ENCODE assay signal across 9 mouse cellular contexts in genomic region chr5:134374546-134374945, GRCm38 (mm10). TPM values are rescaled to one million over a fixed set of nuclear protein-coding genes. Genes with fewer than 3 reads are reported as not detected.
A peak's percentile ranks its signal among the peaks of the same experiment; 100 is the strongest.
DNase-seq lines count a peak whose midpoint lies in the region; ATAC-seq lines count a peak whose summit lies in the region.
"Had no signal": no experiment of that assay in that cellular context is flagged by ENCODE, and none has a peak within 500 bp of the region (broad histone marks: within the 10 kb centered on the region; RNA-seq: fewer than 3 reads in every experiment).

No protein-coding gene starts in this region.

- DNase-seq in midbrain, embryonic 11.5 days (ENCODE audit: low spot score, missing footprints): no peak
- peak; percentile 56 to 76 for DNase-seq in kidney, postnatal 36 days
- DNase-seq in frontal cortex, postnatal 10 days (ENCODE audit: low spot score in 2 of 2): no peak
- no peak for DNase-seq in right cerebral cortex, postnatal 10 days (ENCODE audit: low spot score in 2 of 2)
- no peak for DNase-seq in Muller cell, postnatal 12 days (ENCODE audit: inconsistent ontology term)

- H3K4me3 ChIP-seq in midbrain, embryonic 12.5 days: no peak overlapping the region
- no peak overlapping the region for H3K4me3 ChIP-seq in midbrain, embryonic 11.5 days (ENCODE audit: low read depth, low read length)
- no peak overlapping the region for H3K4me3 ChIP-seq in heart, embryonic 14.5 days (ENCODE audit: control insufficient read depth in 1 of 2, insufficient read depth in 1 of 2, low read depth in 1 of 2, low read length in 2 of 2)
- H3K4me3 ChIP-seq in megakaryocyte, embryonic 14.5 days (replicated peaks): peak overlapping the region; percentile 71

- ATAC-seq in midbrain, embryonic 12.5 days (ENCODE audit: low FRiP score, low read depth): no peak
- no peak for ATAC-seq in midbrain, embryonic 11.5 days (ENCODE audit: low FRiP score)
- ATAC-seq in heart, embryonic 14.5 days (ENCODE audit: insufficient number of reproducible peaks, insufficient read depth, low FRiP score, low read depth): peak; percentile 60
- ATAC-seq: Patski had no signal

- no peaks in the 10 kb centered on the region for H3K9me3 ChIP-seq in midbrain, embryonic 12.5 days
- no peaks in the 10 kb centered on the region for H3K9me3 ChIP-seq in midbrain, embryonic 11.5 days (ENCODE audit: control insufficient read depth, low read length)
- H3K9me3 ChIP-seq in heart, embryonic 14.5 days (ENCODE audit: control insufficient read depth, low read length): no peaks in the 10 kb centered on the region
- H3K9me3 ChIP-seq in megakaryocyte, embryonic 14.5 days: no peaks in the 10 kb centered on the region

- no peaks in the 10 kb centered on the region for H3K4me1 ChIP-seq in midbrain, embryonic 12.5 days
- H3K4me1 ChIP-seq in midbrain, embryonic 11.5 days (ENCODE audit: control insufficient read depth, insufficient read depth, low read length): no peaks in the 10 kb centered on the region
- 0 out of 4 replicates have a peak, but pooled peaks cover 0 to 2% of the 10 kb centered on the region in 2 experiments for H3K4me1 ChIP-seq in heart, embryonic 14.5 days (ENCODE audit: control insufficient read depth in 2 of 2, insufficient read depth in 2 of 2, low read length in 2 of 2)
- peaks cover 20% of the 10 kb centered on the region for H3K4me1 ChIP-seq in megakaryocyte, embryonic 14.5 days

- peaks cover 59% of the 10 kb centered on the region for H3K36me3 ChIP-seq in midbrain, embryonic 12.5 days
- H3K36me3 ChIP-seq in midbrain, embryonic 11.5 days (ENCODE audit: control insufficient read depth, insufficient read depth, low read length): peaks cover 19% of the 10 kb centered on the region
- H3K36me3 ChIP-seq in heart, embryonic 14.5 days (ENCODE audit: control insufficient read depth, insufficient read depth, low read length): peaks cover 58% of the 10 kb centered on the region
- H3K36me3 ChIP-seq in megakaryocyte, embryonic 14.5 days (replicated peaks; ENCODE audit: low read length): peaks cover 15% of the 10 kb centered on the region

- no peak overlapping the region for H3K9ac ChIP-seq in midbrain, embryonic 12.5 days (replicated peaks)
- no peak overlapping the region for H3K9ac ChIP-seq in midbrain, embryonic 11.5 days (ENCODE audit: low read length)
- no peak overlapping the region for H3K9ac ChIP-seq in heart, embryonic 14.5 days (ENCODE audit: low read length)

- H3K27ac ChIP-seq in midbrain, embryonic 12.5 days (replicated peaks): 0 out of 2 replicates have a peak overlapping the region, but pooled peaks have one; percentile 25
- no peak overlapping the region for H3K27ac ChIP-seq in midbrain, embryonic 11.5 days (ENCODE audit: low read depth, low read length)
- peak overlapping the region; percentile 75 to 85 for H3K27ac ChIP-seq in heart, embryonic 14.5 days (replicated peaks in 1 of 2; ENCODE audit: control insufficient read depth in 1 of 2, insufficient read depth in 1 of 2, low read depth in 2 of 2, low read length in 2 of 2)

- no peaks in the 10 kb centered on the region for H3K27me3 ChIP-seq in midbrain, embryonic 12.5 days
- no peaks in the 10 kb centered on the region for H3K27me3 ChIP-seq in midbrain, embryonic 11.5 days (ENCODE audit: control insufficient read depth, insufficient read depth, low read length)
- no peaks in the 10 kb centered on the region for H3K27me3 ChIP-seq in heart, embryonic 14.5 days (ENCODE audit: control insufficient read depth, insufficient read depth, low read length)
- H3K27me3 ChIP-seq in megakaryocyte, embryonic 14.5 days (replicated peaks): no peaks in the 10 kb centered on the region
- H3K27me3 ChIP-seq: Patski had no signal

- no peak overlapping the region for H3K4me2 ChIP-seq in midbrain, embryonic 12.5 days (replicated peaks)
- H3K4me2 ChIP-seq in midbrain, embryonic 11.5 days: no peak overlapping the region
- no peak overlapping the region for H3K4me2 ChIP-seq in heart, embryonic 14.5 days (ENCODE audit: low read length)

RNA-seq across cellular contexts. Expression of gene Gtf2i, which starts 60.0 kb away (rescaled TPM):
- polyA plus RNA-seq in midbrain, embryonic 12.5 days (2016; fragmentation: Nextera tagmentation; extraction: Ambion mirVana): 220 and 243 TPM in 2 replicates
- polyA plus RNA-seq in midbrain, embryonic 11.5 days (2014; fragmentation: Nextera tagmentation; extraction: Ambion mirVana): 179 and 190 TPM in 2 replicates
- polyA plus RNA-seq in heart, embryonic 14.5 days (2014; fragmentation: Nextera tagmentation; extraction: Ambion mirVana): 131 and 132 TPM in 2 replicates
- 87.1 and 333 TPM in 2 replicates for polyA plus RNA-seq in megakaryocyte, embryonic 14.5 days (2012; ENCODE audit: insufficient read depth, low replicate concordance)

Comparison
In these comparisons a context has a peak if more than half of its experiments do, and no peak if none do; other contexts are left out.
1. DNase-seq: peak in kidney, postnatal 36 days (2 of 2); none in midbrain, embryonic 11.5 days (single experiment), frontal cortex, postnatal 10 days (0 of 2), right cerebral cortex, postnatal 10 days (0 of 2) and Muller cell, postnatal 12 days (single experiment).